Mouse (Mus musculus): ENCODE results near the gene Gipr. TPM values are rescaled to one million over a fixed set of nuclear protein-coding genes. Genes with fewer than 3 reads are reported as not detected.
A peak's percentile ranks its signal among the peaks of the same experiment; 100 is the strongest.

Gene Gipr
- polyA plus RNA-seq, 1 experiment, result 0.62 TPM

DNA sequence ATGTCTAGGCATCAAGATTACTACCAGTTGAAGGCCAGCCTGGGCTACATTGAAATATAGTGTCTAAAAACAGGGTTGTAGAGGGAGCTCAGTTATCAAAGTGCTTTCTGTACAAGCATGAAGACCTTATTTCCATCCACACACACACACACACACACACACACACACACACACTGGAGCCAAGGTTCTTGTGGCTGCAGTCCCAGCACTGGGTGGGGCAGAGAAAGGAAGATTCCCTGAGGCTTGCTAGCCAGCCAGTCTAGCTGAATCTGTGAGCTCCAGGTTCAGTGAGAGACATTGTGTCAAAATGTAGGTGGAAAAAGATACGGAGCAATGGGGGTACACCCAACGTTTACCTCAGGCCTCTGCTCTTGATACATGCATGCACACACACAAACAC lies 18.3 kb upstream of the Gipr start:
- Histone ChIP-seq H3K4me1 (ENCODE audit: control insufficient read depth, insufficient read depth, low read length) (peaks cover 3% of the 10 kb centered on the region; the same call in 1 of the 2 replicates), H3K4me3 (replicated peaks; ENCODE audit: control insufficient read depth, low read depth, low read length) (no peak overlapping the region), H3K27ac (ENCODE audit: control insufficient read depth, insufficient read depth, low read depth, low read length, poor library complexity) (no peak overlapping the region)
- no peak for TF ChIP-seq POLR2A (IDR thresholded peaks at IDR 0.05; ENCODE audit: borderline replicate concordance, control insufficient read depth, low read depth, low read length)
- TF ChIP-seq CTCF (IDR thresholded peaks at IDR 0.05; ENCODE audit: control insufficient read depth, insufficient read depth, low read length), result no peak
- whole genome bisulfite sequencing, result 83% methylated on average over 2 of the region's 2 CpGs

DNA sequence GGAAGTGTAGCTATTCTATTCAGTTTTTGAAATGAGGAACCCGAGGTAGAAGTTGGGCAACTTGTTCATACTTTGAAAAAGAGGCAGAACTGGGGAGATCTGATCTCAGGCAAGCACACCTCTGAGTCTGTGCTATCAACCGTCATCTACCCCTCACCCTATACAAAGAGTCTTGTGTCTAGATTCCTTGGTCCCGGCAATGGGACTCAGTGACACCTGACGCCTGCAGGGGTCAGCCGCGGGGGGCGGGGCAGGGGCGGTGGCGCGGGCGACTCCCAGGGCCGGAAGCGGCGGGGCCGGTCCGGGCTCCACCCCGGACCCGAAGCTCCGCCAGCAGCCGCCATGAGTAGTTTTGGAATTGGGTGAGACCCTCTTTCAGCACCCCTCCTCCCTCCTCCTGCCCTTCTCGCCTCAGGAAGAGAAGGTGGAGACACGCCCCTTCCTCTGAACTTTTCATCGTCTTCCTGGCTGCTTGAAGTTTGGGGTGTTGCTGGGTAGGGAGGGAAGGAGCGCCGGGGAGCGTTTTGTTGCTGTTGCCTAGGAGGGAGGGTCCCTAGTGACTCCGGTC lies 15.0 kb upstream of the Gipr start:
- WGBS, result under 1% methylated on average over 27 of the region's 27 CpGs

DNA sequence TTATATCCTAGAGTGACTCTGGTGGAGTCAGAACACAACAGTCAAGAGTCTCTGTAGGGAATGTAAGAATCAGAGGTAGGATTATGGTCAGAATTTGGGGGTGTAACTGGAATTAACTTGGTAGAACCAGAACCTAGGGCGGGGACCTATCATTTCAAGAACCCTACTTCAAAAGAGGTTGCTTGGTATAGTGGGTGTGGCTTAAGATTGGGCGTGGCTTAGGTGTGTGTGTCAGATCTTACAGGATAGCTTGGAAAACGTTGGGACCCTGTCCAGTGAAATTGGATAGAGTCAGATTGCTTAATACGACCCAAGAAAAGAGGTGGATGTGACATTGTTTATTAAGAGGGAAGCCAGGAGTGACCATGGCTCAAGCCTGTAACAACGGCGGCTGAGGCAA lies 14.0 kb upstream of the Gipr start:
- H3K27ac ChIP-seq (ENCODE audit: control insufficient read depth, insufficient read depth, low read depth, low read length, poor library complexity), result no peak overlapping the region; the same call in 1 of the 2 replicates
- peaks cover 3% of the 10 kb centered on the region; the same call in 1 of the 2 replicates for H3K4me1 ChIP-seq (ENCODE audit: control insufficient read depth, insufficient read depth, low read length)
- WGBS, result 39% methylated on average over 6 of the region's 6 CpGs
- no peak for TF ChIP-seq CTCF (IDR thresholded peaks at IDR 0.05; ENCODE audit: control insufficient read depth, insufficient read depth, low read length)
- TF ChIP-seq POLR2A (IDR thresholded peaks at IDR 0.05; ENCODE audit: borderline replicate concordance, control insufficient read depth, low read depth, low read length), result no peak
- no peak overlapping the region for H3K4me3 ChIP-seq (replicated peaks; ENCODE audit: control insufficient read depth, low read depth, low read length)

More for the DNA sequence above, 15.0 kb upstream of the Gipr start:
- H3K4me1 ChIP-seq (ENCODE audit: control insufficient read depth, insufficient read depth, low read length), result peaks cover 3% of the 10 kb centered on the region; the same call in 1 of the 2 replicates
- peak overlapping the region; percentile 86 for H3K27ac ChIP-seq (ENCODE audit: control insufficient read depth, insufficient read depth, low read depth, low read length, poor library complexity)
- TF ChIP-seq POLR2A (IDR thresholded peaks at IDR 0.05; ENCODE audit: borderline replicate concordance, control insufficient read depth, low read depth, low read length) (no peak), CTCF (IDR thresholded peaks at IDR 0.05; ENCODE audit: control insufficient read depth, insufficient read depth, low read length) (no peak)
- H3K4me3 ChIP-seq (replicated peaks; ENCODE audit: control insufficient read depth, low read depth, low read length), result peak overlapping the region; percentile 73

DNA sequence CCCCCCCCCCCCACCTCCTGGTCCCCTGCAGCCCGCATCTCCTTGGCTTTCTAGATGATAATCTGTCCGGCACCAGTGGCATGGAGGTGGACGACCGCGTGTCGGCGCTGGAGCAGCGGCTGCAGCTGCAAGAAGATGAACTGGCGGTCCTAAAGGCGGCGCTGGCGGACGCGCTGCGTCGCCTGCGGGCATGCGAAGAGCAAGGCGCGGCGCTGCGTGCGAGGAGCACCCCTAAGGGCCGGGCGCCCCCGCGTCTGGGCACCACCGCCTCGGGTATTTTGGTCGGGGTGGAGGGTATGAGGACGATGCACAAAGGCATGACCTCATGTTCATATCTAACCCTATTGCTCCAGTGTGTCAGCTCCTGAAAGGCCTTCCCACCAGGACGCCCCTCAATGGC lies 13.2 kb upstream of the Gipr start:
- H3K4me1 ChIP-seq (ENCODE audit: control insufficient read depth, insufficient read depth, low read length), result peaks cover 3% of the 10 kb centered on the region; the same call in 1 of the 2 replicates
- WGBS, result 1% methylated on average over 32 of the region's 32 CpGs

DNA sequence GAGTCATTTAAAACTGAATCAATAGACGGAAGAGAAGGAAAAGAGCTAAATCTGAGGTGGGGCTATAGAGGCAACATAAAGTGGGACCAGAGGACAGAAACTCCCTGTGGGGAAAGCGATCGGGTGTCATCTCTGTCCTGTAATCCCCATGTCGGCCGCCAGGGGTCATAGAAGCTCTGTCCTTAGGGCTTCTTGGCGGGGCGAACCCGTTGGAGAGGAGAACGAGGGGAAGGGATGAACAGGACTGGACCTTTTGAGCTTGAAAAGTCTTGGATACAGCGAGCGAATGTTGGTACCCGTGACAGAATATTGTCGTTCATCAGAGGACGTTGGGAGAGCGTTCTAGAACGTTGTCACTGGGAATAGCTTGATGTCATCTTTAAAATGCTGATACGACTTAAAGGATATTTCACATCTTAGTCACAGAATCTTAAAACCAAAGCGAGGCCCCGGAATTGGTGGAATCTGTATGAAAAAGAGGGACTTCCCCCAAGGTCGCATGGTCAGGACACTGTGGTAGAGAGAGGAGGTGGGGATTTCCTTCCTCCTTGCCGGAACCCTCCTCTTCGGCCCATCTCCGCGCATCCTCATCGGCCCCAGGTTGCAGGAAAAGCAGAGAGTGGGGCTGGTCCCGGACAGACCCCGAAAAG lies 12.6 kb upstream of the Gipr start:
- 4% methylated on average over 25 of the region's 27 CpGs for WGBS
- no peak overlapping the region for H3K4me3 ChIP-seq (replicated peaks; ENCODE audit: control insufficient read depth, low read depth, low read length)
- H3K4me1 ChIP-seq (ENCODE audit: control insufficient read depth, insufficient read depth, low read length), result peaks cover 3% of the 10 kb centered on the region; the same call in 1 of the 2 replicates

More for the DNA sequence above, 13.2 kb upstream of the Gipr start:
- Histone ChIP-seq H3K4me3 (replicated peaks; ENCODE audit: control insufficient read depth, low read depth, low read length) (no peak overlapping the region), H3K27ac (ENCODE audit: control insufficient read depth, insufficient read depth, low read depth, low read length, poor library complexity) (no peak overlapping the region)
- no peak for TF ChIP-seq POLR2A (IDR thresholded peaks at IDR 0.05; ENCODE audit: borderline replicate concordance, control insufficient read depth, low read depth, low read length)
- peak; percentile 75 for TF ChIP-seq CTCF (IDR thresholded peaks at IDR 0.05; ENCODE audit: control insufficient read depth, insufficient read depth, low read length)

DNA sequence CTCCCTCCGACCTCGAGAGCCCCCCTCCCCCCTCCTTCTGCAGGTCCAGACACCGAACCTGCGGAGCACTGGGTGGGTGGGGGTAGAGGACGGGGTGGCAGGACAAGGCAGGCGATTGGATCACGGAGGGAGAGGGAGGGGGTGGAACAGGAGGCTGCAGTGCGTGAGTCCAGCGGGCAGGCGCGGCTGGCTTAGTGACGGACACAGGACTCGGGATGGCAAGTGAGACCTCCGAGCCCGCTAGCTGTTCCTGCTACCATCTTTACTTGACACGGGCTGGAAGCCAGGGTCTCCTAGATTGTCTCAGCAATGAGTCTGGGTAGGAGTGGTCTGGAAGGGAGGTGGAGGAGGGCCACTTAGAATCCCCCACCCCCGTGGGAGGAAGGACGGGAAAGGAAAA lies 12.1 kb upstream of the Gipr start:
- H3K27ac ChIP-seq (ENCODE audit: control insufficient read depth, insufficient read depth, low read depth, low read length, poor library complexity), result no peak overlapping the region
- WGBS, result 25% methylated on average over 18 of the region's 18 CpGs
- peaks cover 3% of the 10 kb centered on the region; the same call in 1 of the 2 replicates for H3K4me1 ChIP-seq (ENCODE audit: control insufficient read depth, insufficient read depth, low read length)
- no peak for TF ChIP-seq CTCF (IDR thresholded peaks at IDR 0.05; ENCODE audit: control insufficient read depth, insufficient read depth, low read length)
- no peak overlapping the region for H3K4me3 ChIP-seq (replicated peaks; ENCODE audit: control insufficient read depth, low read depth, low read length)

More for the DNA sequence above, 12.6 kb upstream of the Gipr start:
- TF ChIP-seq CTCF (IDR thresholded peaks at IDR 0.05; ENCODE audit: control insufficient read depth, insufficient read depth, low read length), result peak; percentile 79
- no peak for TF ChIP-seq POLR2A (IDR thresholded peaks at IDR 0.05; ENCODE audit: borderline replicate concordance, control insufficient read depth, low read depth, low read length)
- no peak overlapping the region for H3K27ac ChIP-seq (ENCODE audit: control insufficient read depth, insufficient read depth, low read depth, low read length, poor library complexity)

DNA sequence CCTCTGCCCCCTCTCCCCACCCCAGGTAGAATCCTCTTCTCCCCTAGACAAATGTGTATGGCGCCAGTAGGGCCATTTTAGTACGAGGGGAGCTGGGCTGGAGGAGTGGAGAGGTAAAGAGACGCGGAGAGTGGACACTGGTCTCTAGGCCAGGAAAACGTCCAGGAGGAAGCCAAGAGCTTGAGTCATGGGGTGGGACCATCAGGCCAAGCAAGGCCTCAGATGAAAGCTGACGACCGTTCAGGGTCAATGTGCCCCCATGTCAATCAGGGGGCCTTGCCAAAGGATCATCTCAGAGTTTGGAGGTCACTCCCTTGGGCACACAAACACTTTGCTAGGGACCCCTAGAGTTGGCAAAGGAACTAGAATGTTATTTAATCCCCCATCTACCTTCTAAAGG lies 11.3 kb upstream of the Gipr start:
- Histone ChIP-seq H3K4me1 (ENCODE audit: control insufficient read depth, insufficient read depth, low read length) (peaks cover 3% of the 10 kb centered on the region; the same call in 1 of the 2 replicates), H3K4me3 (replicated peaks; ENCODE audit: control insufficient read depth, low read depth, low read length) (no peak overlapping the region), H3K27ac (ENCODE audit: control insufficient read depth, insufficient read depth, low read depth, low read length, poor library complexity) (no peak overlapping the region)
- no peak for TF ChIP-seq CTCF (IDR thresholded peaks at IDR 0.05; ENCODE audit: control insufficient read depth, insufficient read depth, low read length)
- no peak for TF ChIP-seq POLR2A (IDR thresholded peaks at IDR 0.05; ENCODE audit: borderline replicate concordance, control insufficient read depth, low read depth, low read length)
- 82% methylated on average over 7 of the region's 7 CpGs for WGBS

DNA sequence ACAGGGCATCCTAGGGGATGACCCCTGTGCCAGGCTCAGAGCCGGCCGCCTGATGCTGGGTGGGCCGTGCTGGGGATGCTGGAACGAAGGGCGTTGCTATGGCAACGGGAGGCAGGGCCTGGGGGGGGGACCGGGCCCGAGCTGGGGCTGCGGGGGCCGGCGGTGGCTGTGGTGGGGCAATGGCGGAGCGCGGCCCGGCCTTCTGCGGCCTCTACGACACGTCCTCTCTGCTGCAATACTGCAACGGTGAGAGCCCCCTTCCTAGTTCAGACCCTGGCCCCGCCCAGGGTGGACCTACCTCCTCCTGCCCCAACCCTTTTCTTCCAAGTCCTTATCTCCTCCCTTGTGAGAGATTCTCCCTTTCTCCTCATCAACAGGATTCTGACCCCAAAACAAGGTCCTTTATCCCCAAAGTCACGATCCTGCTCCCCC lies 10.6 kb upstream of the Gipr start:
- WGBS, result 17% methylated on average over 15 of the region's 21 CpGs
- TF ChIP-seq POLR2A (IDR thresholded peaks at IDR 0.05; ENCODE audit: borderline replicate concordance, control insufficient read depth, low read depth, low read length) (no peak), CTCF (IDR thresholded peaks at IDR 0.05; ENCODE audit: control insufficient read depth, insufficient read depth, low read length) (no peak)
- H3K27ac ChIP-seq (ENCODE audit: control insufficient read depth, insufficient read depth, low read depth, low read length, poor library complexity), result no peak overlapping the region
- H3K4me1 ChIP-seq (ENCODE audit: control insufficient read depth, insufficient read depth, low read length), result peaks cover 3% of the 10 kb centered on the region; the same call in 1 of the 2 replicates
- no peak overlapping the region for H3K4me3 ChIP-seq (replicated peaks; ENCODE audit: control insufficient read depth, low read depth, low read length)

All from bone marrow, adult 2 months (tissue).